Mouse (Mus musculus) CH12.LX (cell line): Measurements from ENCODE around the gene BC030870. TPM values are rescaled to one million over a fixed set of nuclear protein-coding genes. Genes with fewer than 3 reads are reported as not detected.

Experiments used
- DNase-seq: peaks from one replicate; pipeline ENCODE4 v3.0.0-alpha.2; 2013; ENCODE audit errors: extremely low read depth
- H3K27ac ChIP-seq: 2 replicates; pipeline ENCODE4 v1.5.1; 2012; ENCODE audit warnings: low read depth, mild to moderate bottlenecking, control low read depth, moderate library complexity; ENCODE audit not compliant: insufficient read depth
- H3K27me3 ChIP-seq: replicated peaks from 2 replicates; pipeline ENCODE3; 2012; ENCODE audit warnings: inconsistent platforms
- H3K36me3 ChIP-seq, 2 experiments: replicated peaks in 1 of 2; 2 replicates each; pipeline versions ENCODE3 to v1.6.1; 2012; ENCODE audit warnings: inconsistent platforms in 1 of 2, low read length in 1 of 2, mild to moderate bottlenecking in 1 of 2, mixed read lengths in 1 of 2, moderate library complexity in 1 of 2; ENCODE audit not compliant: control insufficient read depth in 1 of 2, insufficient read depth in 1 of 2
- H3K4me1 ChIP-seq, 2 experiments: 2 replicates each; pipeline ENCODE4 v1.6.1; 2012; ENCODE audit warnings: inconsistent platforms in 1 of 2, moderate library complexity in 1 of 2; ENCODE audit not compliant: insufficient read depth in 2 of 2, control insufficient read depth in 1 of 2
- H3K4me2 ChIP-seq: 2 replicates; pipeline ENCODE4 v1.6.1; 2012; ENCODE audit warnings: low read depth, mild to moderate bottlenecking, control low read depth; ENCODE audit not compliant: poor library complexity, insufficient read depth, severe bottlenecking
- H3K4me3 ChIP-seq, 3 experiments: fragments of 150-350 bp in 1 of 3; sonication (generic) in 1 of 3; replicated peaks in 1 of 3; 2 replicates each; pipeline versions ENCODE3 to v1.5.1; 2011 to 2012; ENCODE audit warnings: low read depth in 2 of 3, low read length in 2 of 3, mild to moderate bottlenecking in 2 of 3, moderate library complexity in 2 of 3, control low read depth in 1 of 3, improper control_type of control experiment in 1 of 3, inconsistent platforms in 1 of 3, mixed read lengths in 1 of 3; ENCODE audit not compliant: poor library complexity in 1 of 3
- H3K79me2 ChIP-seq: replicated peaks from 2 replicates; pipeline ENCODE4 v1.6.1; 2012; ENCODE audit warnings: mild to moderate bottlenecking, moderate library complexity; ENCODE audit not compliant: control insufficient read depth, poor library complexity, insufficient read depth, severe bottlenecking; ENCODE audit errors: extremely low read depth
- H3K9ac ChIP-seq: 2 replicates; pipeline ENCODE4 v1.6.1; 2012; ENCODE audit warnings: low read depth, mild to moderate bottlenecking, control low read depth, moderate library complexity; ENCODE audit not compliant: insufficient read depth
- H3K9me3 ChIP-seq: replicated peaks from 2 replicates; pipeline ENCODE3; 2012; ENCODE audit warnings: low read length, inconsistent platforms, mixed read lengths
- BHLHE40 ChIP-seq: IDR thresholded peaks from 2 replicates; pipeline ENCODE4 v1.6.1; 2011; ENCODE audit warnings: mild to moderate bottlenecking, low read depth, low read length, improper control_type of control experiment
- CHD2 ChIP-seq: IDR thresholded peaks from 2 replicates; pipeline ENCODE4 v1.6.1; 2011; ENCODE audit warnings: low read length, improper control_type of control experiment
- ELF1 ChIP-seq: IDR thresholded peaks from 2 replicates; pipeline ENCODE4 v1.6.1; 2014; ENCODE audit warnings: low read depth, mild to moderate bottlenecking, inconsistent platforms, low read length, improper control_type of control experiment
- ETS1 ChIP-seq: conservative IDR thresholded peaks from 2 replicates; pipeline ENCODE4 v1.6.1; 2012; ENCODE audit warnings: low read depth, mild to moderate bottlenecking, inconsistent platforms, low read length, improper control_type of control experiment, moderate library complexity
- GABPA ChIP-seq: IDR thresholded peaks from 2 replicates; pipeline ENCODE4 v1.6.1; 2012; ENCODE audit warnings: low read depth, low read length, improper control_type of control experiment, inconsistent platforms; ENCODE audit not compliant: insufficient replicate concordance
- HCFC1 ChIP-seq: IDR thresholded peaks from 2 replicates; pipeline ENCODE4 v1.6.1; 2012; ENCODE audit warnings: low read depth, mild to moderate bottlenecking, inconsistent platforms, low read length, improper control_type of control experiment
- MAX ChIP-seq: IDR thresholded peaks from 2 replicates; pipeline ENCODE4 v1.6.1; 2011; ENCODE audit warnings: low read length, improper control_type of control experiment
- MAZ ChIP-seq: IDR thresholded peaks from 2 replicates; pipeline ENCODE4 v1.6.1; 2012; ENCODE audit warnings: low read depth, mild to moderate bottlenecking, inconsistent platforms, low read length, improper control_type of control experiment, moderate library complexity
- MEF2A ChIP-seq: IDR thresholded peaks from 2 replicates; pipeline ENCODE4 v1.6.1; 2014; ENCODE audit warnings: low read depth, mild to moderate bottlenecking, inconsistent platforms, low read length, improper control_type of control experiment, borderline replicate concordance
- MYC ChIP-seq: IDR thresholded peaks from 2 replicates; pipeline ENCODE4 v1.6.1; 2011; ENCODE audit warnings: low read depth, mild to moderate bottlenecking, improper control_type of control experiment, low read length
- NELFE ChIP-seq: IDR thresholded peaks from 2 replicates; pipeline ENCODE4 v1.6.1; 2011; ENCODE audit warnings: low read depth, low read length, improper control_type of control experiment
- PAX5 ChIP-seq: IDR thresholded peaks from 2 replicates; pipeline ENCODE4 v1.6.1; 2012; ENCODE audit warnings: low read length, inconsistent platforms, mixed read lengths
- POLR2A ChIP-seq: IDR thresholded peaks from 2 replicates; pipeline ENCODE4 v1.6.1; 2011; ENCODE audit warnings: low read depth, mild to moderate bottlenecking, improper control_type of control experiment, low read length
- RAD21 ChIP-seq: IDR thresholded peaks from 2 replicates; pipeline ENCODE4 v1.6.1; 2011; ENCODE audit warnings: low read depth, mild to moderate bottlenecking, low read length, improper control_type of control experiment, moderate library complexity
- TBP ChIP-seq: conservative IDR thresholded peaks from 2 replicates; pipeline ENCODE4 v1.6.1; 2011; ENCODE audit warnings: low read depth, low read length, improper control_type of control experiment
- TCF12 ChIP-seq: IDR thresholded peaks from 2 replicates; pipeline ENCODE4 v1.6.1; 2014; ENCODE audit warnings: low read depth, mild to moderate bottlenecking, inconsistent platforms, low read length, improper control_type of control experiment
- ZC3H11A ChIP-seq: IDR thresholded peaks from 2 replicates; pipeline ENCODE4 v1.6.1; 2012; ENCODE audit warnings: low read depth, mild to moderate bottlenecking, inconsistent platforms, low read length, improper control_type of control experiment
- ZMIZ1 ChIP-seq: IDR thresholded peaks from 2 replicates; pipeline ENCODE4 v1.6.1; 2012; ENCODE audit warnings: low read depth, mild to moderate bottlenecking, inconsistent platforms, low read length, improper control_type of control experiment
- dilution Hi-C: fragments of 300-500 bp; cut with MboI; formaldehyde crosslinking; loops from 2 replicates; pipeline ENCODE4 v1.14.3; 2020; ENCODE audit warnings: low sequenced_read_pairs; ENCODE audit not compliant: extremely low pct_unique_long_range_greater_than_20kb, extremely low pct_ligation_motif_present
- in situ Hi-C: fragments of 300-500 bp; cut with MboI; formaldehyde crosslinking; loops from 3 replicates; pipeline ENCODE4 v1.14.3; 2019; ENCODE audit warnings: low sequenced_read_pairs, low pct_ligation_motif_present, low pct_unique_long_range_greater_than_20kb, mixed read lengths
- polyA plus RNA-seq: library from polyadenylated mRNA; unstranded; fragments of >175 nt; gene quantifications from 2 replicates; pipeline ENCODE4 v1.2.1, GENCODE M21; 2012; ENCODE audit warnings: low read depth; ENCODE audit not compliant: insufficient read length
- total RNA-seq, 2 experiments: library from RNA; depleted of rRNA; stranded (reverse); fragments of 300-350 nt in 1 of 2; fragments of >200 nt in 1 of 2; gene quantifications; 2 replicates each; pipeline ENCODE4 v1.2.3; 2012 to 2014

Gene BC030870
- total and polyA plus RNA-seq, 3 experiments: not detected

DNA sequence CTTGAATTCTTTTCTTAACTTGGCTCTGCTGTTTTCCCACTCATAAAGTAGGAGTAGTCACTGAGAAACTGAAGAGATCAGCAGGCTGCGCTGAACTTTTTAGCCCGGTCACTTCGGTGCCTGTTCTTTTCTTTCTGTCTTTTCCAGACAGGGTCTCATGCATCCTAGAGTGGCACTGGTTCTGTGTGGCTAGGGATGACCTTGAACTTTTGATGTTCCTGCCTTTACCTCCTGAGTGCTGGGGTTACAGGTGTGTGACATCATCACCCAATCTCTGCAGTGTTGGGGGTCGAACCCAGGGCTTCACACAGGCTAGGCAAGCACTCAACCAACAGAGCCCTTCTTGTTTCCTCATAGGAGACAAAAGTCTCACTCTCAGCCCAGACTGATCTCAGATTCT lies 72.6 kb downstream of the BC030870 start:
- no peak overlapping the region for H3K4me2 ChIP-seq
- no peak for TF ChIP-seq NELFE
- no peaks in the 10 kb centered on the region for H3K36me3 ChIP-seq
- no peaks in the 10 kb centered on the region for H3K79me2 ChIP-seq
- dilution Hi-C loops: no loop called here
- H3K27ac ChIP-seq: no peak overlapping the region
- H3K4me3 ChIP-seq: no peak overlapping the region
- H3K4me1 ChIP-seq: no peaks in the 10 kb centered on the region
- H3K9me3 ChIP-seq: no peaks in the 10 kb centered on the region
- no peak overlapping the region for H3K9ac ChIP-seq
- DNase-seq: no peak
- H3K27me3 ChIP-seq: no peaks in the 10 kb centered on the region
- in situ Hi-C loops: no loop called here

DNA sequence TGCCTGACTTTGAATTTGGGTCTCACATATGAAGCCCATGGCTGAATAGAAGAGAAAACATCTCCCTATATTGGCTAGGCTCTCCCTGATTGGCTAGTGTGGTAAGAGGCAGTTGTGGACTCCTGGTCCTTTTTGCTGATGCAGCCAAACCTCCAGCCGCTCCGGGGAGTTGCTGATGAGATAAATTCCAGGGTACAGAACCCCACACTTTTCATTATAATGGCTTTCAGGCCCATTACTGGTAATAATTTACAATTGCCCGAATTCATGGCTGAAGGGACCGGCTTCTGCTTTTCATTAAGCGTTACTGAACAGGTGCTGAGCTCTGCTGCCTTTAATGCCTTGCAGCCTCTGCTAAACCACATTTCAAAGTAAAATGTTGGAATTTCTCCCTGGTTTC lies 75.4 kb downstream of the BC030870 start:
- TF ChIP-seq MAZ (no peak), MYC (no peak), POLR2A (no peak), MAX (no peak), HCFC1 (no peak), PAX5 (no peak), ELF1 (no peak), GABPA (no peak), ZMIZ1 (no peak), BHLHE40 (no peak), RAD21 (no peak), ZC3H11A (no peak)
- dilution Hi-C loops: no loop called here
- Histone ChIP-seq H3K4me3 (no peak overlapping the region), H3K79me2 (no peaks in the 10 kb centered on the region), H3K4me1 (no peaks in the 10 kb centered on the region), H3K27ac (no peak overlapping the region), H3K9ac (no peak overlapping the region), H3K27me3 (no peaks in the 10 kb centered on the region), H3K9me3 (no peaks in the 10 kb centered on the region), H3K4me2 (no peak overlapping the region), H3K36me3 (no peaks in the 10 kb centered on the region)
- in situ Hi-C loops: no loop called here
- no peak for DNase-seq

DNA sequence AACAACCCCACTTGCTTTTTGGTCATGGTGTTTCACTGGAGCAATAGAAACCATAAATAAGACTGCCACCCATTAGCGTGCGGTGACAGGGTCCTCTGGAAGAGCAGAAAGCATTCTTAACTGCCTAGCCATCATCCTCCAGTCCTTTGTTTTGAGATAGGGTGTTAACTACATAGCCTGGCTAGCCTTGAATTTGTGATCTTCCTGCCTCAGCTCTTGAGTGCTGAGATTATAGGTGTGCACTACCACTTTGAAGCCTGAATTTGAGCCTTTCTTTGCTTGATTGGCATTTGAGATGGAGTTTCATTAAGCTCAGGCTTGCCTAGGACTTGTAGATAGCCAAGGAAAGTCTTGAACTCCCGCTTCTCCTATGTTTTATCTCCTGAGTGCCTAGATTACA lies 75.8 kb downstream of the BC030870 start:
- Histone ChIP-seq H3K4me2 (no peak overlapping the region), H3K9me3 (no peaks in the 10 kb centered on the region)
- TF ChIP-seq MEF2A (no peak), TBP (no peak), POLR2A (no peak), ZC3H11A (no peak), TCF12 (no peak), CHD2 (no peak), ETS1 (no peak)
- TF ChIP-seq, all 38 proteins: peak for 0
- Histone ChIP-seq H3K27ac (no peak overlapping the region), H3K36me3 (no peaks in the 10 kb centered on the region), H3K4me1 (no peaks in the 10 kb centered on the region), H3K9ac (no peak overlapping the region), H3K27me3 (no peaks in the 10 kb centered on the region), H3K79me2 (no peaks in the 10 kb centered on the region), H3K4me3 (no peak overlapping the region)
- in situ Hi-C loops (no loop called here), dilution Hi-C loops (no loop called here)
- DNase-seq: no peak
